Mouse (Mus musculus): Measurements from ENCODE around the gene Slc25a16. TPM values are rescaled to one million over a fixed set of nuclear protein-coding genes. Genes with fewer than 3 reads are reported as not detected.

Slc25a16 gene
- polyA plus RNA-seq, 1 experiment = 3.6 TPM

DNA sequence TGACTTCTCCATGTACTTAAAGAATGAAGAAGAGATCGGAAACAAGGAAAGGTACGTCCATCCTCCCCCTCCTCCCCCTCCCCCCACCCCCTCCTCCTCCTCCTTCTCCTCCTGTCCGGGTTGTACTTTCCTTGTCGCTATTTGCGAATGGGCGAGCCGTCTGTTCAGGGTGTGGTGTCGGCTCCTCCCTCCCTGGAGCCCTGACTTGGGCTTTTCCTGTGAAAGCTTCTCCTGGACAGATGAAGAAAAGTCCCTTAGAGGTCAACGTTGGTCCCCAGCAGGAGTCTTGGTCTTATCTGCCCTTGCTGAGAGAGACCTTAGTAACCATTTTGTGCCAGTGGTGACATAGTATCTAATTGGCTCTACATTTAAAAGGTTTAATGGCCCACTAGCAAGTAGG lies 73.6 kb downstream of the Slc25a16 start:
- TF ChIP-seq CTCF (IDR thresholded peaks at IDR 0.05; ENCODE audit: control insufficient read depth, insufficient read depth, insufficient read length) (no peak), MAX (IDR thresholded peaks at IDR 0.05) (no peak), CEBPB (IDR thresholded peaks at IDR 0.05; ENCODE audit: low read depth) (no peak), USF1 (IDR thresholded peaks at IDR 0.05; ENCODE audit: low read depth) (no peak), MYOG (IDR thresholded peaks at IDR 0.05; ENCODE audit: control insufficient read depth, extremely low read depth, insufficient read length) (no peak), MYOD1 (IDR thresholded peaks at IDR 0.05; ENCODE audit: control insufficient read depth, insufficient read length, low read depth) (no peak), FOSL1 (IDR thresholded peaks at IDR 0.05; ENCODE audit: insufficient read depth, low read length, poor library complexity, severe bottlenecking) (no peak)

More for the DNA sequence above, 73.6 kb downstream of the Slc25a16 start:
- Histone ChIP-seq H3ac (ENCODE audit: control insufficient read depth, insufficient read length, low read depth) (no peak overlapping the region), H3K79me2 (ENCODE audit: control insufficient read depth, insufficient read depth) (no peaks in the 10 kb centered on the region), H3K4me3 (ENCODE audit: insufficient read depth, poor library complexity, severe bottlenecking) (no peak overlapping the region), H3K27me3 (ENCODE audit: control insufficient read depth, insufficient read depth, insufficient read length) (no peaks in the 10 kb centered on the region), H3K36me3 (ENCODE audit: control insufficient read depth, insufficient read depth) (peaks cover 65% of the 10 kb centered on the region), H3K79me3 (ENCODE audit: low read depth) (no peaks in the 10 kb centered on the region)

Other genes with a start within 250 kb of the Slc25a16 start
- gene Stox1, start 194.5 kb upstream of the Slc25a16 start, polyA plus RNA-seq (2012; fragmentation: generic; extraction: Trizol) = not detected
- 24.7 TPM for gene Ccar1, start 128.3 kb upstream of the Slc25a16 start, polyA plus RNA-seq (2012; fragmentation: generic; extraction: Trizol)
- 0.29 TPM for gene Tet1, start 11.6 kb upstream of the Slc25a16 start, polyA plus RNA-seq (2012; fragmentation: generic; extraction: Trizol)
- gene Dna2, start 26.4 kb downstream of the Slc25a16 start, polyA plus RNA-seq (2012; fragmentation: generic; extraction: Trizol) = 5.7 TPM
- gene Rufy2, start 59.6 kb downstream of the Slc25a16 start, polyA plus RNA-seq (2012; fragmentation: generic; extraction: Trizol) = 2.4 TPM
- 15.9 TPM for gene Hnrnph3, start 103.6 kb downstream of the Slc25a16 start, polyA plus RNA-seq (2012; fragmentation: generic; extraction: Trizol)
- gene Pbld2, start 103.7 kb downstream of the Slc25a16 start, polyA plus RNA-seq (2012; fragmentation: generic; extraction: Trizol) = 0.11 TPM
- gene Pbld1, start 139.5 kb downstream of the Slc25a16 start, polyA plus RNA-seq (2012; fragmentation: generic; extraction: Trizol) = 1.4 TPM
- gene Atoh7, start 179.0 kb downstream of the Slc25a16 start, polyA plus RNA-seq (2012; fragmentation: generic; extraction: Trizol) = not detected

All from C2C12 (cell line).